Mouse (Mus musculus) frontal cortex, postnatal 10 days (tissue): ENCODE measurements around the gene Krtap5-3.
A peak's percentile ranks its signal among the peaks of the same experiment; 100 is the strongest.
"Not testable (repeated sequence)": the region's sequence is repeated elsewhere in the genome, so short reads cannot be mapped to it uniquely, and the experiment has no call there.

Experiments used
- DNase-seq, 2 experiments: peaks; one replicate each; pipeline ENCODE4 v3.0.0; 2022; ENCODE audit warnings: low spot score in 2 of 2, mixed read lengths in 1 of 2

The Krtap5-3 gene

GRCm38 (mm10) chr7:142201064-142201463 is at the start of gene Krtap5-3:
Gene Krtap5-3, plus strand, starts transcription at chr7:142201364.
- DNase-seq = no peak

- no peak for DNase-seq
Observed at GRCm38 (mm10) chr7:142152191-142152590, 49.0 kb upstream of the Krtap5-3 start.

GRCm38 (mm10) chr7:142155308-142155707 is 45.9 kb upstream of the Krtap5-3 start:
- no peak for DNase-seq

DNA sequence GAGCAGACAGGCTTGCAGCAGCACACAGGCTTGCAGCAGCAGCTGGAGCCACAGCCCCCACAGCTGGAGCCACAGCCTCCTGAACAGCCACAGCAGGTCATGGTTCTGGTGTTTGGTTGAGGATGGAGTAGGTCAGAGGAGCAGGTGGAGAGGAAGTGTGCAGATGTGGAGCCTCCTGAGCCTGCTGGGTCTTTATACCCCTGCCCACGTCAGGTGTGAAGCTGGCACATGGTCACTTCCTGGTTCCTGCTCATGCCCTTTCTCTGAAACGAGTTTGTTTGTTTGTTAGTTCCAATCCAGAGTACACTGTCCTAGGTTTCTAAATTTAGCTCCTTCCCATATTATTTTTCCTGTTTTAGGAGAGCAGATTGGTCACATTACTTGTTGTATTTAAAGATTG is 44.2 kb upstream of the Krtap5-3 start, which contains the start of gene Gm29735:
TSS of gene Gm29735 (minus strand) at position 101 of the 400 bp plus-strand sequence.
- DNase-seq = not testable (repeated sequence)

- no peak for DNase-seq
Observed at GRCm38 (mm10) chr7:142159366-142159765, 41.8 kb upstream of the Krtap5-3 start.

- not testable (repeated sequence) for DNase-seq
Observed at GRCm38 (mm10) chr7:142165639-142166038, 35.5 kb upstream of the Krtap5-3 start, which contains the start of gene Gm4553. Gene Gm4553, minus strand, starts transcription at chr7:142165739.

DNA sequence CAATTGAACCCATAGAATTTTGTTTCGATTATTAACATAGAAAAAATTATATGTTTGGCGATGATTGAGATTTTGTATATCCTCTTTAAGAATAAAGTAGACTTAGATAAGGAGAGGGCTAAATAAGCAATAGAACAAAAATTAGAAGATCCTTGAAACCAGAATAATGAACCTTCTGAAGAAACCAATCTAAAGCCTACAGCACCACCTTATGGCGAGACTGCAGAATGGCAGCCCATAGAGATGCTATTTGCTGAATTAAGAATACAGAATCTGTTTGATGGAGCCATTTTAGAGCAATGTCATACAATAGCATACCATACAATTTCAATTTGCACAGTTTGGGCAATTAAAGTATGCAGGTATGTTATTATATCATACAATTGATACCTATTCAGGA is 31.3 kb upstream of the Krtap5-3 start:
- no peak for DNase-seq

DNA sequence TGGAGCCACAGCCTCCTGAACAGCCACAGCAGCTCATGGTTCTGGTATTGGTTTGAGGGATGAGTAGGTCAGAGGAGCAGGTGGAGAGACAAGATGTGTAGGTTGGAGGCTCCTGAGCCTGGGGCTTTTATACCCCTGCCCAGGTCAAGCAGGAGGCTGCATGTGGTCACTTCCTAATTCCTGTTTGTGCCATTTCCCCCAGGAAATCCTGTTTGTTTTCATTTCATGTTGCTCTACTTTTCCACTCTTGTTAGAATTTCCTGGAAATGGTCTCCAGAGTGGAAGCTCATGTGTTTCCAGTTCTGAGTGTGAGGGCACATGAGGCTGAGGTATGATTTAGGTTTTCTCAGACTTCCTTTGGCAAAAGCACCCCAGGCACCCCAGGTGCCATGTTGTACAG is 25.3 kb upstream of the Krtap5-3 start, which contains the start of gene Krtap5-2:
TSS of gene Krtap5-2 (minus strand) at position 101 of the 400 bp plus-strand sequence.
- DNase-seq = not testable (repeated sequence)

GRCm38 (mm10) chr7:142178685-142179084 is 22.5 kb upstream of the Krtap5-3 start:
- DNase-seq = peak in 1 of 2 experiments; percentile 14

DNA sequence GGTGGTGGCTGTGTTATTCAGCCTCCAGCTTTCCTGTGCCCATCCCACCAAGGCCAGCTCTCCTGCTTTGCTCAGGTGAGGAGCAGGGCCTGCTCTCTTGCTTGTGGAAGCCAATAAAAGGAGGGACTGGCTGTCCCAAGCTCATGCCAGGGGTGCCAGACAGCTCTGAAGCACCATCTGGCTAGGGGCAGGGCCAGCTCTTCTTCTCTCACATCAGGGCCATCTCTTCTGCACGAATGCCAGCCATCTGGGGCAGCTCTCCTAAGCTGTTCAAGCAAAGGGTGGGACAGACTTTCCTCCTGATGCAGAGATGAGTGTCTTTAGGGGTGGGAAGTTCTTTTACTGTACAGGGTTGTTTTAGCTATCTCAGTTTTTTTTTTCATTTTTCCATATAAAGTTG is 20.1 kb upstream of the Krtap5-3 start:
- no peak for DNase-seq

DNA sequence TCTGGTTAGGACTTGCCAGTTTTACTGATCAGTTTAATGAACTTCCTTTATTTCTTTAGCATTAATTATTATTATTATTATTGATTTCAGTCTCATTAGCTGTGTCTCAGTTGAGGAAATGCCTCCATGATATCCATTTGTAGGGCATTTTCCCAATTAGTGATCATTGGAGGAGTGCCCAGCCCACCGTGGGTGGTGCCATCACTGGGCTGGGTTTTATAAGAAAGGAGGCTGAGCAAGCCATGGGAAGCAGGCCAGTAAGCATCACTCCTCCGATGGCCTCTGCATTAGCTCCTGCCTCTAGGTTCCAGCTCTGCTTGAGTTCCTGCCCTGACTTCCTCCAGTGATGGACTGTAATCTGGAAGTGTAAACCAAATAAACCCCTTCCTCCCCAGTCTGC is 13.0 kb upstream of the Krtap5-3 start:
- no peak for DNase-seq

DNA sequence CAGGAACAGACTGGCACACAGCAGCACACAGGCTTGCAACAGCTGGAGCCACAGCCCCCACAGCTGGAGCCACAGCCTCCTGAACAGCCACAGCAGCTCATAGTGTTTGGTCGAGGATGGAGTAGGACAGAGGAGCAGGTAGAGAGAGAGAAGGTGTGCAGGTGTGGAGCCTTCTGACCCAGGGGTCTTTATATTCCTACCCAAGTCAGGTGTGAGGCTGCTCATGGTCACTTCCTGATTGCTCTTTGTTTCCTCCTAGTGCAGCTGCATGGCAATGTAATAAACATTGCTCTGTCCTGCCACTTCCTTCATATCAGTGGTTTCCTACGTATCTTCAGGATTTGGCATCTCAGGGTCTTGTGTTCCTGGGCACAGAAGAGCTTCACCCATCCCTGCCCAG is 10.9 kb upstream of the Krtap5-3 start, which contains the start of gene Gm10153:
TSS of gene Gm10153 (minus strand) at position 101 of the 400 bp plus-strand sequence.
- DNase-seq = no peak

DNA sequence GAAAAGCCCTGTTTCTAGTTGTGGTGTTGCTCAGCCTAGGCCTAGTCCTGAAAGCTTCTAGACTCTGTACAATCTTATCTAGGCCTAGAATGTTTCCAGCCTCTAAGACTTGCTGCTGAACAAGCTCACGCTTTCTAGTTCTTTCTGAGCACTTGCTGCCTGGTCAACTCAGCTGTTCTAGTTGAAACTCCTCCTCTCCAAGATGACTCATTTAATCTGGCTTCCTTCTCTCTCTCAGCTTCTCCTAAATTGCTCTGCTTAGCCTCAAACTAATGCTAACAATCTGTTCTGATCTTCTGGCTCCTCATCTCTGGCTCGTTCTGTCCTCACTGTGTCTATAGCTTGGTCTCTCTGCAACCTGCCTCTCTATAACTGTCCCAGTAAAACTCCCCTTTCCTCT is 2.4 kb upstream of the Krtap5-3 start:
- DNase-seq = no peak

GRCm38 (mm10) chr7:142205488-142205887 is 4.3 kb downstream of the Krtap5-3 start:
- DNase-seq = no peak

GRCm38 (mm10) chr7:142206891-142207290 is 5.7 kb downstream of the Krtap5-3 start:
- DNase-seq = not testable (repeated sequence)

- no peak for DNase-seq
Observed at GRCm38 (mm10) chr7:142211559-142211958, 10.4 kb downstream of the Krtap5-3 start, which contains the start of gene Gm7579. Gene Gm7579, plus strand, starts transcription at chr7:142211859.

GRCm38 (mm10) chr7:142212136-142212535 is 11.0 kb downstream of the Krtap5-3 start:
- DNase-seq = not testable (repeated sequence)

GRCm38 (mm10) chr7:142224518-142224917 is 23.4 kb downstream of the Krtap5-3 start:
- no peak for DNase-seq

DNA sequence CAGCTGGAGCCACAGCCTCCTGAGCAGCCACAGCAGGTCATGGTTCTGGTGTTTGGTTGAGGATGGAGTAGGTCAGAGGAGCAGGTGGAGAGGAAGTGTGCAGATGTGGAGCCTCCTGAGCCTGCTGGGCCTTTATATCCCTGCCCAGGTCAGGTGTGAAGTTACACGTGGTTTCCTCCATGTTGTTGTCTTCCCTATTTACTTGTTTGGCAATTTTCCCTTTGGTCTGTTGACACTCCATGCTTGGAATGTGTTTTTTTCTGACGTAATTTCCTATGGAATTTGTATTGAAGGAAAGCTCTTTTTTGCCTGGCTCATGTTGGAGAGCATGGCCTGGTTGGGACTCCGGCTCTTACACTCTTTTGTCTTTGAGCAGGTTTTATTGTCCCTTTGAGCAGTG is 28.7 kb downstream of the Krtap5-3 start, which contains the start of gene Krtap5-5:
TSS of gene Krtap5-5 (minus strand) at position 101 of the 400 bp plus-strand sequence.
- DNase-seq = not testable (repeated sequence)

- DNase-seq = no peak
Observed at GRCm38 (mm10) chr7:142231540-142231939, 30.4 kb downstream of the Krtap5-3 start.

- DNase-seq = no peak
Observed at GRCm38 (mm10) chr7:142240978-142241377, 39.8 kb downstream of the Krtap5-3 start, which contains the start of gene Gm40460. Gene Gm40460, minus strand, starts transcription at chr7:142241078.

DNA sequence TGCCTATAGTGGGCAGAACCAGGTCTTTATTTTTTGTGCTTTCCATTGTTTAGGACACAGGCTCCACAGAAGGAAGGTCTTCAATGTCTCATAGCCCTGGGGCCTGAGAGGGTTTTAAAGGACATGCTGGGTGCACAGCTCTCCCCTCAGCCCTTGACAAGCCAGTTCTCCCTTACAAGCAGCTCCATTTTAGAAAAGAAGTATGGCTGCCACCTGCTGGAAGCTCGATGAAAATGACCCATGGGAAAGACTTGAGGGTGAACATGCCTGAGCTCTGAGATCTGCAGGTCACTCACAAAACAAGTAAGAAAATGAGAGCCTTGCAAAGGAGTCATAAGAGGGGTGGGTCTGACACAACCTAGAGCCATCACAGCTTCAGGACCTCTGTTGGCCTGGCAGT is 48.7 kb downstream of the Krtap5-3 start:
- peak; percentile 4 to 24 for DNase-seq
